Mouse (Mus musculus) liver, embryonic 14.5 days (tissue): Measurements from ENCODE around the gene 4930518I15Rik. TPM values are rescaled to one million over a fixed set of nuclear protein-coding genes. Genes with fewer than 3 reads are reported as not detected.

ENCODE experiments used
- ATAC-seq: fragments of 200-750 bp; cut with Nextera tagmentation; 2 replicates; pipeline ENCODE4 v1.8.0; 2017; ENCODE audit warnings: moderate number of reproducible peaks, mild to moderate bottlenecking, moderate library complexity; ENCODE audit not compliant: insufficient read depth
- DNase-seq, 3 experiments: peaks; one replicate each; pipeline ENCODE4 v3.0.0-alpha.2; 2012 to 2013; ENCODE audit warnings: low read depth in 3 of 3, low spot score in 3 of 3
- H3K27ac ChIP-seq: fragments of 300-500 bp; sonication (generic); 2 replicates; pipeline ENCODE4 v1.5.1; 2014; ENCODE audit warnings: moderate library complexity, mild to moderate bottlenecking, control low read depth, inconsistent platforms
- H3K27me3 ChIP-seq: fragments of 300-500 bp; sonication (generic); 2 replicates; pipeline ENCODE4 v1.6.1; 2014; ENCODE audit warnings: mild to moderate bottlenecking, low read length, moderate library complexity; ENCODE audit not compliant: control insufficient read depth, insufficient read depth
- H3K36me3 ChIP-seq: fragments of 300-500 bp; sonication (generic); replicated peaks from 2 replicates; pipeline ENCODE4 v1.6.1; 2014; ENCODE audit warnings: low read depth; ENCODE audit not compliant: control insufficient read depth, insufficient read depth
- H3K4me1 ChIP-seq, 2 experiments: fragments of 200-500 bp in 1 of 2; fragments of 300-500 bp in 1 of 2; sonication (generic) in 1 of 2; replicated peaks; 2 replicates each; pipeline ENCODE4 v1.6.1; 2012 to 2014; ENCODE audit warnings: antibody characterized with exemption in 1 of 2, inconsistent platforms in 1 of 2, low read length in 1 of 2; ENCODE audit not compliant: control insufficient read depth in 2 of 2, insufficient read depth in 2 of 2
- H3K4me2 ChIP-seq: fragments of 300-500 bp; sonication (generic); 2 replicates; pipeline ENCODE4 v1.6.1; 2014; ENCODE audit warnings: low read depth, mild to moderate bottlenecking, control low read depth, moderate library complexity
- H3K4me3 ChIP-seq, 2 experiments: fragments of 200-500 bp in 1 of 2; fragments of 300-500 bp in 1 of 2; sonication (generic) in 1 of 2; 2 replicates each; pipeline ENCODE4 v1.5.1; 2012 to 2014; ENCODE audit warnings: low read depth in 2 of 2, low read length in 2 of 2, mild to moderate bottlenecking in 2 of 2, control low read depth in 1 of 2, inconsistent platforms in 1 of 2, moderate library complexity in 1 of 2; ENCODE audit not compliant: insufficient read depth in 1 of 2
- H3K9ac ChIP-seq: fragments of 300-500 bp; sonication (generic); replicated peaks from 2 replicates; pipeline ENCODE4 v1.6.1; 2014; ENCODE audit warnings: mild to moderate bottlenecking, control low read depth, moderate library complexity
- H3K9me3 ChIP-seq: fragments of 300-500 bp; sonication (generic); 2 replicates; pipeline ENCODE4 v1.6.1; 2016; ENCODE audit warnings: low read length, mixed read lengths; ENCODE audit not compliant: control insufficient read depth
- CTCF ChIP-seq: IDR thresholded peaks from 2 replicates; pipeline ENCODE4 v1.5.1; 2016; ENCODE audit warnings: antibody characterized with exemption, low read depth, control low read depth
- EP300 ChIP-seq: IDR thresholded peaks from 2 replicates; pipeline ENCODE4 v1.6.1; 2016; ENCODE audit warnings: antibody characterized with exemption, low read depth
- WGBS: fragments of 180-500 bp; shearing (Covaris S2); extraction: QIAGEN DNeasy Blood & Tissue Kit; methylation state at CpG from one replicate; pipeline ENCODE4 v1.1.7; 2014; ENCODE audit not compliant: insufficient replicate concordance; 5-methylcytosine and 5-hydroxymethylcytosine counted together
- polyA plus RNA-seq, 2 experiments: library from polyadenylated mRNA; depleted of rRNA in 1 of 2; stranded (reverse) in 1 of 2; unstranded in 1 of 2; fragments of >200 nt; fragmentation: Nextera tagmentation in 1 of 2; extraction: Ambion mirVana in 1 of 2; gene quantifications; 2 replicates each; pipeline versions ENCODE4 v1.2.1 to v1.2.3; 2012 to 2014

The 4930518I15Rik gene
- polyA plus RNA-seq, 2 experiments: 0.71 TPM

- ATAC-seq (peak; percentile 4), DNase-seq (no peak)
- H3K27ac ChIP-seq: peak overlapping the region; percentile 26; the same call in 1 of the 2 replicates
- H3K27me3 ChIP-seq: no peaks in the 10 kb centered on the region
- TF ChIP-seq CTCF (0 out of 2 replicates have a peak, but pooled peaks have one; percentile 8), EP300 (no peak)
- no peaks in the 10 kb centered on the region for H3K9me3 ChIP-seq
- peak overlapping the region; percentile 65 for H3K9ac ChIP-seq
- peaks cover 4 to 7% of the 10 kb centered on the region in 2 experiments; a peak in 3 of 4 replicates for H3K4me1 ChIP-seq
- peak overlapping the region; percentile 54 to 69 for H3K4me3 ChIP-seq
- no peaks in the 10 kb centered on the region; the same call in 1 of the 2 replicates for H3K36me3 ChIP-seq
- peak overlapping the region; percentile 86 for H3K4me2 ChIP-seq
- WGBS: under 1% methylated on average over 42 of the region's 42 CpGs
Measured at GRCm38 (mm10) chr2:156841028-156841840, 16.5 kb downstream of the 4930518I15Rik start.

- no peaks in the 10 kb centered on the region for H3K27me3 ChIP-seq
Measured at GRCm38 (mm10) chr2:156840301-156841027, 17.3 kb downstream of the 4930518I15Rik start.

GRCm38 (mm10) chr2:156839319-156840191 lies 18.2 kb downstream of the 4930518I15Rik start, which contains the start of gene Tgif2:
Tgif2 (plus strand) TSS chr2:156840007.
- WGBS: 2% methylated on average over 60 of the region's 61 CpGs
- H3K4me3 ChIP-seq: peak within 1 kb of the TSS; percentile 54 to 69
- H3K4me2 ChIP-seq: peak within 1 kb of the TSS; percentile 86
- ATAC-seq (peak; percentile 77), DNase-seq (peak in 1 of 3 experiments; percentile 58)
- H3K9me3 ChIP-seq: no peaks in the 10 kb centered on the region
- no peaks in the 10 kb centered on the region for H3K27me3 ChIP-seq
- peaks cover 4 to 7% of the 10 kb centered on the region in 2 experiments; a peak in 3 of 4 replicates for H3K4me1 ChIP-seq
- TF ChIP-seq EP300 (no peak), CTCF (no peak)
- H3K36me3 ChIP-seq: no peaks in the 10 kb centered on the region
- peak within 1 kb of the TSS; percentile 3; the same call in 1 of the 2 replicates for H3K27ac ChIP-seq
- H3K9ac ChIP-seq: peak within 1 kb of the TSS; percentile 65

More at GRCm38 (mm10) chr2:156840301-156841027, 17.3 kb downstream of the 4930518I15Rik start:
- Histone ChIP-seq H3K9me3 (no peaks in the 10 kb centered on the region), H3K36me3 (no peaks in the 10 kb centered on the region; the same call in 1 of the 2 replicates), H3K4me2 (peak overlapping the region; percentile 86), H3K27ac (peak overlapping the region; percentile 3; the same call in 1 of the 2 replicates), H3K4me1 (peaks cover 4 to 7% of the 10 kb centered on the region in 2 experiments; a peak in 3 of 4 replicates), H3K4me3 (peak overlapping the region; percentile 54 to 69), H3K9ac (peak overlapping the region; percentile 65)
- 2% methylated on average over 60 of the region's 79 CpGs for WGBS
- TF ChIP-seq CTCF (no peak), EP300 (no peak)
- peak; percentile 34 for ATAC-seq
- no peak for DNase-seq

- ATAC-seq (no peak), DNase-seq (no peak)
- Histone ChIP-seq H3K9me3 (no peaks in the 10 kb centered on the region), H3K4me3 (peak overlapping the region; percentile 54 to 69), H3K4me2 (peak overlapping the region; percentile 86), H3K27ac (no peak overlapping the region), H3K9ac (no peak overlapping the region), H3K36me3 (no peaks in the 10 kb centered on the region; the same call in 1 of the 2 replicates), H3K27me3 (no peaks in the 10 kb centered on the region), H3K4me1 (peaks cover 4 to 7% of the 10 kb centered on the region in 2 experiments; a peak in 3 of 4 replicates)
- WGBS: 61% methylated on average over 6 of the region's 6 CpGs
- TF ChIP-seq EP300 (no peak), CTCF (no peak)
Measured at GRCm38 (mm10) chr2:156838839-156839238, 18.9 kb downstream of the 4930518I15Rik start.
